Mouse (Mus musculus): ENCODE results near the gene Gnao1. TPM values are rescaled to one million over a fixed set of nuclear protein-coding genes. Genes with fewer than 3 reads are reported as not detected.

The Gnao1 gene
- polyA plus RNA-seq, 1 experiment, result 4.1 TPM

- TF ChIP-seq CTCF (IDR thresholded peaks at IDR 0.05; ENCODE audit: control insufficient read depth, insufficient read depth, low read length) (no peak), POLR2A (IDR thresholded peaks at IDR 0.05; ENCODE audit: borderline replicate concordance, control insufficient read depth, low read depth, low read length) (no peak)
- Histone ChIP-seq H3K4me1 (ENCODE audit: control insufficient read depth, insufficient read depth, low read length) (no peaks in the 10 kb centered on the region), H3K27ac (ENCODE audit: control insufficient read depth, insufficient read depth, low read depth, low read length, poor library complexity) (no peak overlapping the region), H3K4me3 (replicated peaks; ENCODE audit: control insufficient read depth, low read depth, low read length) (no peak overlapping the region)
- 68% methylated on average over 8 of the region's 8 CpGs for WGBS
Measured at GRCm38 (mm10) chr8:93839113-93839512, 29.3 kb downstream of the Gnao1 start.

DNA sequence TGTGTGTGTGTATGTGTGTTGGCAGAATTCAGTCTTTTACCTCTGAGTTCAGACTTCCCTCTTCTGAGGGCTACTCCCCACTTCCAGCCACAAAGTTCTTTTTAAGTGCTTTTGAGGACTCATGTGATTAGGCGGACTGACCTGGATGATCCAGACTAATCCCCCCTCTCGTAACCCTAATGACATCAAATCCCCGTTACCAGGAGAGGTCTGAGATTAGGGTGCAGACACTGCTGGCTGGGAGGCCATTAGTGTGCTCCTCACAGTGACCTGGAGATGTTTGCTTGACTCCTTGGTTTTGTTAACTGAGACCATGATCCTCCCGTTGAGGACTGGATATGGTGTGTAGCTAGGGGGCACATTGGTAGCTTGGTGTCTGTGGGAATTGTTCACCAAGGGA lies 30.7 kb downstream of the Gnao1 start:
- TF ChIP-seq POLR2A (IDR thresholded peaks at IDR 0.05; ENCODE audit: borderline replicate concordance, control insufficient read depth, low read depth, low read length) (no peak), CTCF (IDR thresholded peaks at IDR 0.05; ENCODE audit: control insufficient read depth, insufficient read depth, low read length) (no peak)
- 63% methylated on average over 4 of the region's 4 CpGs for WGBS
- Histone ChIP-seq H3K27ac (ENCODE audit: control insufficient read depth, insufficient read depth, low read depth, low read length, poor library complexity) (no peak overlapping the region), H3K4me1 (ENCODE audit: control insufficient read depth, insufficient read depth, low read length) (no peaks in the 10 kb centered on the region), H3K4me3 (replicated peaks; ENCODE audit: control insufficient read depth, low read depth, low read length) (no peak overlapping the region)

DNA sequence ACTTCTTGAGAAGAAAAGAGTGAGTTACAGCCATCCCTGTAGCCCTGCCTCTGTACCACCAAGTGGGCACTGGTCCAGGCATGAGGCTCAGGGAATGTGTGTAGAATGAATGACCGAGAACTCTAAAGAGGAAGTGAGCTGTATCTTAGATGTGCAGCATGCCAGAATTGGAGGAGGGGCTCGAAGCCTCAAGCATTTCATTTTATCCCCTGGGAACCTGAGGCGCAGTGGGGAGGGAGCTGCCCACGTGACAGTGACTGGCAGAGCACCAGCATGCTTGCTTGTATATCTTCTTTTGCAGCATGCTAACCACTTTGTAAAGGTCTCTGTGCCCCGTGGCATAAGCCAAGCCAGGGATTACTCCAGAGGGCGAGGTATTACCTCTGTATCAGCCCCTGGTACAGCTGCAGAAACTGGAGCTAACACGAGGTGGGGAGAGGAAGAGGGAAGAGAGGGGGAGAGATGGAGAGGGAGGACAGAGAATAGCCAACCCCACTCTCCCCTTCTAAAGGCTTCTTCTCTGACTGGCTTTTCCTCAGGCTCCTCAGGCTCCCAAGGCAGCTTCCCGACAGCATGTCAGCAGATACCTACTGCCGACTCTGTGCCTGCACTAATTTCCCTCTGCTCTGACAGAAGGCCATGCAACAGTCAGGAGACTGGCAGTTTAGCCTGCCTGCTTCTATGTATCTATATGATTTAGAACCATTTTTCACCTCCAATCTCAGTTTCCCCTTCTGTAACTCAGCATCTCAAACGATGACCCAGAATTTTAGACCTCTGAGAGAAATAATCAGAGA lies 31.4 kb downstream of the Gnao1 start:
- Histone ChIP-seq H3K27ac (ENCODE audit: control insufficient read depth, insufficient read depth, low read depth, low read length, poor library complexity) (no peak overlapping the region), H3K4me3 (replicated peaks; ENCODE audit: control insufficient read depth, low read depth, low read length) (no peak overlapping the region), H3K4me1 (ENCODE audit: control insufficient read depth, insufficient read depth, low read length) (no peaks in the 10 kb centered on the region)
- TF ChIP-seq POLR2A (IDR thresholded peaks at IDR 0.05; ENCODE audit: borderline replicate concordance, control insufficient read depth, low read depth, low read length), result no peak
- TF ChIP-seq CTCF (IDR thresholded peaks at IDR 0.05; ENCODE audit: control insufficient read depth, insufficient read depth, low read length), result no peak
- 19% methylated on average over 10 of the region's 10 CpGs for WGBS

DNA sequence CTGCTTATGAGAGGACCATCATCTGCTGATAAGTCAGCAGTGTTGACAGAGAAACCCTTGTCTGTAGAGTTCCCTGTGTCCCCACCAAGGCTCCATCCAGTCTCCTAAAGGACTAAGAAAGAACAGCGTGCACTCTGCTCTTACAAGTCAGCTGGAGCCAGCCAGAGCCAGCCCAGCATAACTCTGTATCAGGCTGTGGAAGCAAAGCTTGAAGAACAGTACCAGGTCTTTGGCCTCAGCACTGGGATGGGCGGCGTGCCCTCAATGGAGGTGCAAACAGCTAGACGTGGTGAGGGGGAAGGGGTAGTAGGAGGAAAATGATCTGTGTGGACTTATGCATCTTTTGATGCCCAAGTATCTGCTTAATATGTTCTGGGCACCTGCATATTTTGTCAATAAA lies 32.8 kb downstream of the Gnao1 start:
- 88% methylated on average over 4 of the region's 4 CpGs for WGBS
- Histone ChIP-seq H3K4me3 (replicated peaks; ENCODE audit: control insufficient read depth, low read depth, low read length) (no peak overlapping the region), H3K27ac (ENCODE audit: control insufficient read depth, insufficient read depth, low read depth, low read length, poor library complexity) (no peak overlapping the region), H3K4me1 (ENCODE audit: control insufficient read depth, insufficient read depth, low read length) (no peaks in the 10 kb centered on the region)
- TF ChIP-seq POLR2A (IDR thresholded peaks at IDR 0.05; ENCODE audit: borderline replicate concordance, control insufficient read depth, low read depth, low read length) (no peak), CTCF (IDR thresholded peaks at IDR 0.05; ENCODE audit: control insufficient read depth, insufficient read depth, low read length) (no peak)

DNA sequence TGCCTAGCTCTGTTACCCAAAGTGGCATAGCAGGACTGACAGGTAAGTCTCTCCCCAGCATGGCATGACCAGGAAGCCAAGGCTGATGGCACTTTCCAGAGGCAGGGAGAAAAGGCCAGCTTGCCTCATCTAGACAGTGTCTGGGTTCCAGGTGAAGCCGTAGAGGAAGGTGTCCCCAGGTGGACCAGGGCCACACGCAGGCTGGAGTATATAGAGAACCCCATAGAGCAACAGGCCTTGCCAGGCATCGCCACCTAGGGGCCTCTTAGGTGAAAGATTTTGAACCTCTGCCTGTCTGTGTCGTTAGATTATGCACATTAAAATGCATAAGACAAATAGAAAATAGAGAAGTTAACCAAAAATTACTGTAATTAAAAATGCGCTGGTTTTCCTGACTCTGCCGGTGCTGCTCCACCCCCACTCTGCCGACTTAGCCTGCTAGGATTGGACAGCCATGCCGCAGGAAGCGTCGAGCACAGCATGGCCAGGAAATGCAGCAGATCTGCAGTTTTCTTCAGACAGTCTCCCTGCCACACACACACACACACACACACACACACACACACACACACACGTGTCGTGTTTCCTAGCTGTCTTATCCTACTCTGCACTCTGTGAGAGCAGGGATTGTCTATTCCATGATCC lies 34.2 kb downstream of the Gnao1 start:
- no peak overlapping the region for H3K4me3 ChIP-seq (replicated peaks; ENCODE audit: control insufficient read depth, low read depth, low read length)
- WGBS, result 14% methylated on average over 12 of the region's 12 CpGs
- no peak overlapping the region for H3K27ac ChIP-seq (ENCODE audit: control insufficient read depth, insufficient read depth, low read depth, low read length, poor library complexity)
- no peak for TF ChIP-seq CTCF (IDR thresholded peaks at IDR 0.05; ENCODE audit: control insufficient read depth, insufficient read depth, low read length)
- TF ChIP-seq POLR2A (IDR thresholded peaks at IDR 0.05; ENCODE audit: borderline replicate concordance, control insufficient read depth, low read depth, low read length), result no peak
- no peaks in the 10 kb centered on the region for H3K4me1 ChIP-seq (ENCODE audit: control insufficient read depth, insufficient read depth, low read length)

DNA sequence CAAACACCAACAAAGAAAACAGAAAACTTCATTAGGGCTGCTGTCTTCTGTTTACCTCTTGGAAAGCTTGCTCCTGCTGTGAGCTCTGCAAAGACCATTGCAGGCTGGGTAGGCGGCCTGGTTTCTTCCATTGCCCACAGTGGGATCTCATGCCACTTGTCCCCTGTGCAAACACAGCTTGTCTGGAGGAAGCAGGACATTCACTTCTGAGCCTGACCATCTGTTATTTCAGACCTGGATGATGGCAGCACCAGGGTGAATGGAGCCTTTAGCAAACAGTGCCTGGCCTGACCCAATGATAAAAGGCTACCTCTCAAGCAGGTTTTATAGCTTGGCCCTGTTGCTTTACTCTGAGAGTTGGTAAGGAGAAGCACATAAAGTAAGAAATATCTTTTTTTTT lies 35.4 kb downstream of the Gnao1 start:
- Histone ChIP-seq H3K4me3 (replicated peaks; ENCODE audit: control insufficient read depth, low read depth, low read length) (no peak overlapping the region), H3K27ac (ENCODE audit: control insufficient read depth, insufficient read depth, low read depth, low read length, poor library complexity) (no peak overlapping the region), H3K4me1 (ENCODE audit: control insufficient read depth, insufficient read depth, low read length) (no peaks in the 10 kb centered on the region)
- TF ChIP-seq POLR2A (IDR thresholded peaks at IDR 0.05; ENCODE audit: borderline replicate concordance, control insufficient read depth, low read depth, low read length) (no peak), CTCF (IDR thresholded peaks at IDR 0.05; ENCODE audit: control insufficient read depth, insufficient read depth, low read length) (no peak)
- WGBS, result 80% methylated on average over 1 of the region's 1 CpGs

DNA sequence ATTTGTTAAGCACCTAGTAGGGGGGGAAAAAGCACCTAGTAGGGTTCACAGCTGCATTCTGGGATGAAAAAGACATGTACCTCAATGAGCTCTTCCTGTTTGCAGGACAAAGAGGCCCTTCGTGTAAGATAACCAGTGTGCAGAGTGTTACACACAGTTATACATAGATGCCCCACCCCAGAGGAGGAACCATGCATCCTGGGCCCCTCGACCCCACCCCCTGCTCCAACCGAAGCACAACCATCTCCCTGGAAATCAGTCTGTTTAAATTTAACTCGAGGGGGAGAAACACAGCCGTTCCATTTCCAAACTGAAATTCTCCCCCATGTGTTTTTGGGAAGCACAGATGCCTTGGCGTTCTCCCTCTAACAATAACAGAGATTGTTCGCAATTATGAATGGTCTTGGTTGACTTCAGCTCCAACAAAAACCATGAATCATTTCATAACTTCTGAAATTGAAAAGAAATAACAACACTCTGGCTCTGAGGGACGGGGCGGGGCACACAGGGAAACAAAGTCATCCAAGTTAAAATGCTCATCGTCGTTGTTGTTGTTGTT lies 42.4 kb downstream of the Gnao1 start:
- H3K4me3 ChIP-seq (replicated peaks; ENCODE audit: control insufficient read depth, low read depth, low read length), result no peak overlapping the region
- TF ChIP-seq POLR2A (IDR thresholded peaks at IDR 0.05; ENCODE audit: borderline replicate concordance, control insufficient read depth, low read depth, low read length), result no peak
- no peak for TF ChIP-seq CTCF (IDR thresholded peaks at IDR 0.05; ENCODE audit: control insufficient read depth, insufficient read depth, low read length)
- H3K27ac ChIP-seq (ENCODE audit: control insufficient read depth, insufficient read depth, low read depth, low read length, poor library complexity), result no peak overlapping the region
- WGBS, result 66% methylated on average over 11 of the region's 11 CpGs
- no peaks in the 10 kb centered on the region for H3K4me1 ChIP-seq (ENCODE audit: control insufficient read depth, insufficient read depth, low read length)

DNA sequence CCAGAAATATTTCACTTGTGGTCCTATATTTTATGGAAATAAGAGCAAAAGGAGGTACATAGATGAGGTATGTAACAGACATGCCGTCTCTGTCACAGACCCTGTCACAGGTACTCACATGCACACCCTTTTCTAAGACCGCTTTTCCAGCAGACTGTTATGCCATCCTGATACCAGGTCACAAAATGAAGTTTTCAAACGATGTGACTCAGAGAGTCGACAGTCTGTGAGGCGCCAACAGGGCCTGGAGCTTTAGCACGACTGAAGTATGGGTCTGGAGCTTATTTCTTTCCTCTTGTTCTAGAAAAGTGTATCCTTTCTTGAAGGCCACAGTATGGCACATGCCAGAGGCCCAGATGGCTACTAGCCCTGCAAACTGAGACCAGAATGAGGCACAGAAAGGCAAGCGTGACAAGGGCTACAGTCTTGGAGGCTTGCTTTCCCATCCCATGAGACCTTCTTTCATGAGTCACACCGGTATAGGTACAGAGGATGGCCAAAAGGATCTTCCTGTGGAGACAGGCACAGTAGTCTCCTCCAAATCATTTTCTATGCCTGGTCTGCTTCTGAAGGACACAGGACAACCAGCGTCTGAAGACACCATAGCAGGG lies 43.2 kb downstream of the Gnao1 start:
- no peak overlapping the region for H3K4me3 ChIP-seq (replicated peaks; ENCODE audit: control insufficient read depth, low read depth, low read length)
- no peaks in the 10 kb centered on the region for H3K4me1 ChIP-seq (ENCODE audit: control insufficient read depth, insufficient read depth, low read length)
- H3K27ac ChIP-seq (ENCODE audit: control insufficient read depth, insufficient read depth, low read depth, low read length, poor library complexity), result no peak overlapping the region
- 78% methylated on average over 9 of the region's 9 CpGs for WGBS
- TF ChIP-seq CTCF (IDR thresholded peaks at IDR 0.05; ENCODE audit: control insufficient read depth, insufficient read depth, low read length) (no peak), POLR2A (IDR thresholded peaks at IDR 0.05; ENCODE audit: borderline replicate concordance, control insufficient read depth, low read depth, low read length) (no peak)
